ENCODE assay signal across 8 mouse cellular contexts in genomic region chr9:25483931-25484618, GRCm38 (mm10). TPM values are rescaled to one million over a fixed set of nuclear protein-coding genes. Genes with fewer than 3 reads are reported as not detected.
DNase-seq lines count a peak whose midpoint lies in the region; ATAC-seq lines count a peak whose summit lies in the region.

No protein-coding gene starts in this region.

- no peak overlapping the region for H3K27ac ChIP-seq in intestine, embryonic 16.5 days (ENCODE audit: low read length)
- H3K27ac ChIP-seq in intestine, embryonic 15.5 days: no peak overlapping the region
- H3K27ac ChIP-seq in embryonic facial prominence, embryonic 10.5 days (replicated peaks): no peak overlapping the region
- peak overlapping the region; percentile 18 for H3K27ac ChIP-seq in heart, embryonic 15.5 days
- 0 out of 2 replicates have a peak overlapping the region, but pooled peaks have one; percentile 7 for H3K27ac ChIP-seq in macrophage

- ATAC-seq in intestine, embryonic 16.5 days: no peak
- ATAC-seq in intestine, embryonic 15.5 days: no peak
- ATAC-seq in heart, embryonic 15.5 days (replicated peaks; ENCODE audit: insufficient number of reproducible peaks, insufficient read depth, low FRiP score, low read depth): no peak
- no peak for ATAC-seq in erythroid progenitor cell, adult 5-6 weeks (replicated peaks; ENCODE audit: low FRiP score, poor library complexity, severe bottlenecking)

- no peaks in the 10 kb centered on the region for H3K36me3 ChIP-seq in intestine, embryonic 16.5 days (ENCODE audit: control insufficient read depth, insufficient read depth, low read length)
- H3K36me3 ChIP-seq in intestine, embryonic 15.5 days: no peaks in the 10 kb centered on the region
- peaks cover 18% of the 10 kb centered on the region for H3K36me3 ChIP-seq in embryonic facial prominence, embryonic 10.5 days (replicated peaks)
- H3K36me3 ChIP-seq in heart, embryonic 15.5 days: no peaks in the 10 kb centered on the region
- no peaks in the 10 kb centered on the region for H3K36me3 ChIP-seq in macrophage (ENCODE audit: inconsistent target)

- no peak for DNase-seq in embryonic facial prominence, embryonic 10.5 days (ENCODE audit: low spot score)
- DNase-seq in adipocyte (ENCODE audit: low spot score): no peak
- DNase-seq in adrenal gland, adult 2 months: no peak

- no peaks in the 10 kb centered on the region for H3K27me3 ChIP-seq in intestine, embryonic 16.5 days (replicated peaks; ENCODE audit: control insufficient read depth, insufficient read depth, low read length)
- H3K27me3 ChIP-seq in intestine, embryonic 15.5 days (replicated peaks): no peaks in the 10 kb centered on the region
- H3K27me3 ChIP-seq in embryonic facial prominence, embryonic 10.5 days (replicated peaks; ENCODE audit: low read depth, poor library complexity, severe bottlenecking): peaks cover 13% of the 10 kb centered on the region
- H3K27me3 ChIP-seq in heart, embryonic 15.5 days: no peaks in the 10 kb centered on the region

- WGBS in intestine, embryonic 16.5 days: 72% methylated on average over 9 of the region's 9 CpGs
- WGBS in intestine, embryonic 15.5 days: 75% methylated on average over 9 of the region's 9 CpGs
- 83% methylated on average over 9 of the region's 9 CpGs for WGBS in embryonic facial prominence, embryonic 10.5 days
- 30% methylated on average over 9 of the region's 9 CpGs for WGBS in heart, embryonic 15.5 days
- WGBS in macrophage (ENCODE audit: missing documents): 89% methylated on average over 9 of the region's 9 CpGs

- H3K79me2 ChIP-seq in macrophage (ENCODE audit: inconsistent target): peaks cover 75% of the 10 kb centered on the region

- no peak overlapping the region for H3K9ac ChIP-seq in intestine, embryonic 16.5 days (ENCODE audit: low read depth, low read length)
- H3K9ac ChIP-seq in intestine, embryonic 15.5 days: no peak overlapping the region
- peak overlapping the region; percentile 25 for H3K9ac ChIP-seq in heart, embryonic 15.5 days

- no peaks in the 10 kb centered on the region for H3K9me3 ChIP-seq in intestine, embryonic 16.5 days (ENCODE audit: control insufficient read depth, low read length)
- H3K9me3 ChIP-seq in intestine, embryonic 15.5 days: no peaks in the 10 kb centered on the region
- H3K9me3 ChIP-seq in embryonic facial prominence, embryonic 10.5 days: no peaks in the 10 kb centered on the region
- H3K9me3 ChIP-seq in heart, embryonic 15.5 days (replicated peaks): no peaks in the 10 kb centered on the region

- no peak overlapping the region for H3K4me3 ChIP-seq in intestine, embryonic 16.5 days (ENCODE audit: low read length)
- no peak overlapping the region for H3K4me3 ChIP-seq in intestine, embryonic 15.5 days (replicated peaks)
- peak overlapping the region; percentile 81; the same call in 1 of the 2 replicates for H3K4me3 ChIP-seq in embryonic facial prominence, embryonic 10.5 days
- H3K4me3 ChIP-seq in heart, embryonic 15.5 days: peak overlapping the region; percentile 90
- H3K4me3 ChIP-seq in macrophage (ENCODE audit: inconsistent target): peak overlapping the region; percentile 57; the same call in 1 of the 2 replicates

- peak overlapping the region; percentile 24; the same call in 1 of the 2 replicates for H3K4me2 ChIP-seq in intestine, embryonic 16.5 days (ENCODE audit: low read depth, low read length)
- no peak overlapping the region; the same call in 1 of the 2 replicates for H3K4me2 ChIP-seq in intestine, embryonic 15.5 days (replicated peaks)
- H3K4me2 ChIP-seq in heart, embryonic 15.5 days: peak overlapping the region; percentile 90

- peaks cover 21% of the 10 kb centered on the region; the same call in 1 of the 2 replicates for H3K4me1 ChIP-seq in intestine, embryonic 16.5 days (ENCODE audit: control insufficient read depth, insufficient read depth, low read length)
- H3K4me1 ChIP-seq in intestine, embryonic 15.5 days (replicated peaks): peaks cover 13% of the 10 kb centered on the region
- H3K4me1 ChIP-seq in embryonic facial prominence, embryonic 10.5 days: peaks cover 58% of the 10 kb centered on the region
- H3K4me1 ChIP-seq in heart, embryonic 15.5 days (replicated peaks): peaks cover 70% of the 10 kb centered on the region

RNA-seq across cellular contexts. Expression of gene Eepd1, which starts 2.7 kb away (rescaled TPM):
- polyA plus RNA-seq in intestine, embryonic 16.5 days (2015; fragmentation: Nextera tagmentation; extraction: Ambion mirVana): 6.9 and 8.1 TPM in 2 replicates
- 5.9 and 6.5 TPM in 2 replicates for polyA plus RNA-seq in intestine, embryonic 15.5 days (2015; fragmentation: Nextera tagmentation; extraction: Ambion mirVana)
- 19.4 and 20.1 TPM in 2 replicates for polyA plus RNA-seq in embryonic facial prominence, embryonic 10.5 days (2016; fragmentation: Nextera tagmentation; extraction: Ambion mirVana)
- 21.4 and 21.5 TPM in 2 replicates for polyA plus RNA-seq in heart, embryonic 15.5 days (2015; fragmentation: Nextera tagmentation; extraction: Ambion mirVana)
- 100 to 1,000 TPM in 17 of 26 experiments, 10 to 100 TPM in 8, 1 to 10 TPM in 1; 6.3 to 337 (median 134) TPM for total RNA-seq in macrophage (2018; cell fraction: chromatin; rRNA removed)
- 10 to 100 TPM; 18.6 to 53.9 (median 33.0) TPM for total RNA-seq in macrophage (2018; cell fraction: cytosol; rRNA removed)
- total RNA-seq in macrophage (2018; cell fraction: nucleus; rRNA removed): 100 to 1,000 TPM in 7 of 26 experiments, 10 to 100 TPM in 19; 12.8 to 225 (median 54.1) TPM
- polyA plus RNA-seq in macrophage (2018): 15.4 to 45.8 TPM (median 36.5 TPM) in 3 replicates
- total RNA-seq in erythroid progenitor cell, adult 5-6 weeks (2015; ENCODE audit: low replicate concordance): 0.42 and 0.72 TPM in 2 replicates
- total RNA-seq in erythroid progenitor cell, adult 5-6 weeks (2017; ENCODE audit: low replicate concordance): 2.2 TPM in 1 of 2 replicates, not detected in the other
- total RNA-seq in adrenal gland, adult 2 months (2021): 10 to 100 TPM; 28.4 to 32.8 TPM
- 26.1 and 36.0 TPM in 2 replicates for polyA plus RNA-seq in adrenal gland, adult 2 months (2012; rRNA removed)

Comparison
In these comparisons a context has a peak if more than half of its experiments do, and no peak if none do; other contexts are left out.
1. H3K27ac ChIP-seq: peak in heart, embryonic 15.5 days (single experiment) and macrophage (single experiment); none in intestine, embryonic 16.5 days (single experiment), intestine, embryonic 15.5 days (single experiment) and embryonic facial prominence, embryonic 10.5 days (single experiment).
2. H3K4me3 ChIP-seq: peak in embryonic facial prominence, embryonic 10.5 days (single experiment), heart, embryonic 15.5 days (single experiment) and macrophage (single experiment); none in intestine, embryonic 16.5 days (single experiment) and intestine, embryonic 15.5 days (single experiment).